In the genomic region with DNA sequence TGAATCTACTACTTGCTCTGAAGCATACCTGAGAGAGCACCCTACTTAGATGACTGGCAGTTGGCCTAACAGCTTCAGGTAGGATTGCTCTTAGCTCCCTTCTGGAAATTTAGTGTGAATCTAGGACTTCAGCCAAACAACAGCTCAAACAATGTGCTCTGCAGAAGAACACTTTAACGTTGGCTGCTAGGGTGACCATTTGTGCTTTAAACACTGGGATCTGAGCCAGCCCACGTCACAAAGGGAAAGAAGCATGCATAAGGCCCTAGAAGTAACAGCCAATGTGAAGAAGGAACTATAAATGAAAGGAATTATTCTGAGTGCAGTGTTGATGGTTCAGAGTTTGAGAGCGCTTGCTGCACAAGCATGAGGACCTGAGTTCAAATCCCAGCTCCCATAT, we compare ENCODE assay signal across 27 mouse cellular contexts.
DNase-seq lines count a peak whose midpoint lies in the region; ATAC-seq lines count a peak whose summit lies in the region.
"Had no signal": no experiment of that assay in that cellular context is flagged by ENCODE, and none has a peak within 500 bp of the region (broad histone marks: within the 10 kb centered on the region; RNA-seq: fewer than 3 reads in every experiment).

No protein-coding gene starts in this region.

- peak overlapping the region; percentile 42 for H3K27ac ChIP-seq in heart, embryonic 15.5 days
- H3K27ac ChIP-seq in lung, embryonic 16.5 days (ENCODE audit: low read length), result no peak overlapping the region
- H3K27ac ChIP-seq: embryonic facial prominence, embryonic 15.5 days; forebrain, embryonic 12.5 days; hindbrain, embryonic 13.5 days; kidney, postnatal 0 days; liver, embryonic 15.5 days; midbrain, embryonic 10.5 days had no signal

- no peak for ATAC-seq in heart, embryonic 15.5 days (replicated peaks; ENCODE audit: insufficient number of reproducible peaks, insufficient read depth, low FRiP score, low read depth)
- peak; percentile 66 for ATAC-seq in lung, embryonic 16.5 days (ENCODE audit: low read depth)
- ATAC-seq: forebrain, postnatal 0 days; intestine, embryonic 16.5 days; midbrain, embryonic 16.5 days; Patski had no signal

- DNase-seq in heart, adult 8-10 months (ENCODE audit: low spot score), result no peak
- DNase-seq in lung, adult 18-20 months, result peak; percentile 77 to 82
- DNase-seq in lung, postnatal 36 days, result peak; percentile 87
- no peak for DNase-seq in adrenal gland, adult 18-20 months (ENCODE audit: low spot score in 2 of 2)
- DNase-seq in thymus, postnatal 14 days, result no peak
- DNase-seq: adrenal gland, postnatal 25 days; cerebellum, adult 18-20 months; cerebellum, postnatal 10 days; forebrain, postnatal 0 days; heart, postnatal 36 days; kidney, adult 8-10 months; kidney, postnatal 4 days; layer of hippocampus, postnatal 36 days; right cerebral cortex, postnatal 25 days; thymus, postnatal 36 days had no signal

- H3K36me3 ChIP-seq in heart, embryonic 15.5 days, result no peaks in the 10 kb centered on the region
- H3K36me3 ChIP-seq in lung, embryonic 16.5 days (ENCODE audit: control insufficient read depth, insufficient read depth, low read length), result no peaks in the 10 kb centered on the region
- H3K36me3 ChIP-seq: embryonic facial prominence, embryonic 15.5 days; forebrain, embryonic 12.5 days; heart, embryonic 12.5 days; hindbrain, embryonic 13.5 days; liver, embryonic 15.5 days; midbrain, embryonic 10.5 days had no signal

- H3K4me1 ChIP-seq in heart, embryonic 15.5 days (replicated peaks), result peaks cover 3% of the 10 kb centered on the region
- no peaks in the 10 kb centered on the region for H3K4me1 ChIP-seq in lung, embryonic 16.5 days (replicated peaks; ENCODE audit: control insufficient read depth, insufficient read depth, low read length)
- H3K4me1 ChIP-seq: embryonic facial prominence, embryonic 15.5 days; forebrain, embryonic 12.5 days; hindbrain, embryonic 13.5 days; liver, embryonic 15.5 days; midbrain, embryonic 10.5 days had no signal

- no peak overlapping the region for H3K4me3 ChIP-seq in heart, embryonic 15.5 days
- H3K4me3 ChIP-seq in lung, embryonic 16.5 days (ENCODE audit: low read length), result no peak overlapping the region
- H3K4me3 ChIP-seq: embryonic facial prominence, embryonic 15.5 days; forebrain, embryonic 12.5 days; heart, embryonic 12.5 days; hindbrain, embryonic 13.5 days; liver, embryonic 15.5 days; midbrain, embryonic 10.5 days had no signal

- no peaks in the 10 kb centered on the region for H3K9me3 ChIP-seq in heart, embryonic 15.5 days (replicated peaks)
- H3K9me3 ChIP-seq in lung, embryonic 16.5 days (ENCODE audit: control insufficient read depth, low read length), result no peaks in the 10 kb centered on the region
- H3K9me3 ChIP-seq: embryonic facial prominence, embryonic 15.5 days; forebrain, embryonic 12.5 days; heart, embryonic 12.5 days; liver, embryonic 15.5 days; midbrain, embryonic 10.5 days had no signal

- no peak overlapping the region for H3K9ac ChIP-seq in heart, embryonic 15.5 days
- H3K9ac ChIP-seq in lung, embryonic 16.5 days (ENCODE audit: low read length), result no peak overlapping the region
- H3K9ac ChIP-seq: embryonic facial prominence, embryonic 15.5 days; forebrain, embryonic 12.5 days; forebrain, postnatal 0 days; heart, embryonic 12.5 days; hindbrain, embryonic 13.5 days; liver, embryonic 15.5 days had no signal

- H3K27me3 ChIP-seq in heart, embryonic 15.5 days, result no peaks in the 10 kb centered on the region
- no peaks in the 10 kb centered on the region for H3K27me3 ChIP-seq in lung, embryonic 16.5 days (ENCODE audit: control insufficient read depth, insufficient read depth, low read depth, low read length)
- H3K27me3 ChIP-seq: embryonic facial prominence, embryonic 15.5 days; forebrain, embryonic 12.5 days; heart, embryonic 12.5 days; hindbrain, embryonic 13.5 days; liver, embryonic 15.5 days; Patski had no signal

- WGBS in heart, embryonic 15.5 days, result 47% methylated on average over 3 of the region's 3 CpGs
- 45% methylated on average over 3 of the region's 3 CpGs for WGBS in lung, embryonic 16.5 days

- H3K4me2 ChIP-seq in heart, embryonic 15.5 days, result no peak overlapping the region
- no peak overlapping the region for H3K4me2 ChIP-seq in lung, embryonic 16.5 days (ENCODE audit: low read depth, low read length)
- H3K4me2 ChIP-seq: embryonic facial prominence, embryonic 15.5 days; forebrain, embryonic 12.5 days; heart, embryonic 12.5 days; hindbrain, embryonic 13.5 days; liver, embryonic 15.5 days had no signal

Comparison
In these comparisons a context has a peak if more than half of its experiments do, and no peak if none do; other contexts are left out.
1. DNase-seq: peak in lung, adult 18-20 months (2 of 2) and lung, postnatal 36 days (single experiment); none in heart, adult 8-10 months (single experiment), adrenal gland, adult 18-20 months (0 of 2) and thymus, postnatal 14 days (single experiment).